Mouse (Mus musculus): ENCODE measurements at regions not wholly inside any gene's neighbourhood (a gene's known extent, or its start where the extent isn't known, plus 50 kb on each side); places are given as distances from the start of the nearest gene placed in this dataset.

GRCm38 (mm10) chrX:15913795-15914500 is 608.7 kb upstream of the Cypt1 start:
- Histone ChIP-seq H3K36me3 (ENCODE audit: control insufficient read depth, insufficient read depth) (no peaks in the 10 kb centered on the region), H3K4me1 (ENCODE audit: control insufficient read depth, insufficient read depth, low read length) (no peaks in the 10 kb centered on the region), H3K9ac (ENCODE audit: low read length) (no peak overlapping the region), H3K4me3 (ENCODE audit: low read length) (no peak overlapping the region), H3K27me3 (ENCODE audit: control insufficient read depth, insufficient read depth, low read length) (no peaks in the 10 kb centered on the region), H3K4me2 (ENCODE audit: low read depth, low read length) (no peak overlapping the region), H3K9me3 (replicated peaks; ENCODE audit: control insufficient read depth, low read length) (no peaks in the 10 kb centered on the region), H3K27ac (ENCODE audit: low read length) (no peak overlapping the region)
- WGBS, result 76% methylated on average over 1 of the region's 1 CpGs
- peak; percentile 32; the same call in 1 of the 2 replicates for ATAC-seq (replicated peaks; ENCODE audit: extremely low read depth, insufficient read depth, low FRiP score)

Measured in heart, embryonic 16.5 days (tissue).